ENCODE assay signal across 14 mouse cellular contexts in genomic region chr9:43628786-43629185, GRCm38 (mm10).
DNase-seq lines count a peak whose midpoint lies in the region.
"Had no signal": no experiment of that assay in that cellular context is flagged by ENCODE, and none has a peak within 500 bp of the region (broad histone marks: within the 10 kb centered on the region; RNA-seq: fewer than 3 reads in every experiment).

No protein-coding gene starts in this region.

- DNase-seq in kidney, postnatal 10 days: peak; percentile 17
- no peak for DNase-seq in kidney, postnatal 14 days
- peak; percentile 26 for DNase-seq in retina, postnatal 1 day
- DNase-seq in retina, embryonic 14.5 days (ENCODE audit: low spot score): no peak
- DNase-seq in embryo, embryonic 10 days (ENCODE audit: low spot score): peak; percentile 17
- peak; percentile 8 for DNase-seq in yolk sac, embryonic 10.5 days (ENCODE audit: low spot score)
- no peak for DNase-seq in gastrocnemius, postnatal 25 days
- DNase-seq in ovary, postnatal 10 days (ENCODE audit: low spot score): no peak
- DNase-seq: B cell, adult 2 months; cerebellum, adult 11-12 months; cerebellum, postnatal 25 days; gastrocnemius, adult 2 months; heart, adult 11 months; thymus, adult 18-20 months had no signal

Comparison
In these comparisons a context has a peak if more than half of its experiments do, and no peak if none do; other contexts are left out.
1. DNase-seq: peak in kidney, postnatal 10 days (single experiment), retina, postnatal 1 day (single experiment), embryo, embryonic 10 days (single experiment) and yolk sac, embryonic 10.5 days (single experiment); none in kidney, postnatal 14 days (single experiment), retina, embryonic 14.5 days (single experiment), gastrocnemius, postnatal 25 days (single experiment) and ovary, postnatal 10 days (single experiment).